Mouse (Mus musculus): ENCODE measurements at regions not wholly inside any gene's neighbourhood (a gene's known extent, or its start where the extent isn't known, plus 50 kb on each side); places are given as distances from the start of the nearest gene placed in this dataset.

- WGBS, result 24% methylated on average over 14 of the region's 14 CpGs
- H3K9ac ChIP-seq (ENCODE audit: low read length), result no peak overlapping the region
- 0 out of 2 replicates have a peak overlapping the region, but pooled peaks have one; percentile 8 for H3K4me2 ChIP-seq (ENCODE audit: low read length)
Measured at GRCm38 (mm10) chr7:136046645-136047363, 330.6 kb upstream of the Mki67 start.

GRCm38 (mm10) chr7:136047364-136047945 is 331.3 kb upstream of the Mki67 start:
- Histone ChIP-seq H3K4me1 (replicated peaks; ENCODE audit: control insufficient read depth, insufficient read depth, low read length) (peaks cover 23% of the 10 kb centered on the region), H3K27ac (ENCODE audit: low read depth) (peak overlapping the region; percentile 79), H3K9ac (ENCODE audit: low read length) (no peak overlapping the region), H3K4me3 (ENCODE audit: low read depth, low read length) (no peak overlapping the region), H3K36me3 (ENCODE audit: control insufficient read depth, insufficient read depth, low read length) (no peaks in the 10 kb centered on the region), H3K27me3 (replicated peaks; ENCODE audit: control insufficient read depth, insufficient read depth, low read length) (no peaks in the 10 kb centered on the region), H3K9me3 (ENCODE audit: control insufficient read depth, low read length) (no peaks in the 10 kb centered on the region), H3K4me2 (ENCODE audit: low read length) (no peak overlapping the region)
- ATAC-seq (replicated peaks; ENCODE audit: low FRiP score, low TSS enrichment, low read depth), result no peak
- DNase-seq (ENCODE audit: low spot score), result no peak
- WGBS, result 38% methylated on average over 7 of the region's 7 CpGs

More at GRCm38 (mm10) chr7:136046645-136047363, 330.6 kb upstream of the Mki67 start:
- H3K36me3 ChIP-seq (ENCODE audit: control insufficient read depth, insufficient read depth, low read length), result no peaks in the 10 kb centered on the region
- no peak overlapping the region for H3K4me3 ChIP-seq (ENCODE audit: low read depth, low read length)
- H3K4me1 ChIP-seq (replicated peaks; ENCODE audit: control insufficient read depth, insufficient read depth, low read length), result peaks cover 23% of the 10 kb centered on the region
- no peaks in the 10 kb centered on the region for H3K27me3 ChIP-seq (replicated peaks; ENCODE audit: control insufficient read depth, insufficient read depth, low read length)
- H3K27ac ChIP-seq (ENCODE audit: low read depth), result peak overlapping the region; percentile 79
- DNase-seq (ENCODE audit: low spot score), result peak; percentile 77
- peak; percentile 82 for ATAC-seq (replicated peaks; ENCODE audit: low FRiP score, low TSS enrichment, low read depth)
- no peaks in the 10 kb centered on the region for H3K9me3 ChIP-seq (ENCODE audit: control insufficient read depth, low read length)

- no peaks in the 10 kb centered on the region for H3K27me3 ChIP-seq (replicated peaks; ENCODE audit: control insufficient read depth, insufficient read depth, low read length)
- H3K4me3 ChIP-seq (ENCODE audit: low read depth, low read length), result no peak overlapping the region
- ATAC-seq (replicated peaks; ENCODE audit: low FRiP score, low TSS enrichment, low read depth) (no peak), DNase-seq (ENCODE audit: low spot score) (no peak)
- 47% methylated on average over 8 of the region's 8 CpGs for WGBS
- no peak overlapping the region; the same call in 1 of the 2 replicates for H3K27ac ChIP-seq (ENCODE audit: low read depth)
- no peaks in the 10 kb centered on the region for H3K9me3 ChIP-seq (ENCODE audit: control insufficient read depth, low read length)
- H3K36me3 ChIP-seq (ENCODE audit: control insufficient read depth, insufficient read depth, low read length), result no peaks in the 10 kb centered on the region
- H3K4me1 ChIP-seq (replicated peaks; ENCODE audit: control insufficient read depth, insufficient read depth, low read length), result peaks cover 23% of the 10 kb centered on the region
- H3K4me2 ChIP-seq (ENCODE audit: low read length), result no peak overlapping the region
- H3K9ac ChIP-seq (ENCODE audit: low read length), result no peak overlapping the region
Measured at GRCm38 (mm10) chr7:136048925-136049586, 332.9 kb upstream of the Mki67 start.

GRCm38 (mm10) chr7:136049587-136049930 is 333.4 kb upstream of the Mki67 start:
- Histone ChIP-seq H3K4me2 (ENCODE audit: low read length) (no peak overlapping the region), H3K27me3 (replicated peaks; ENCODE audit: control insufficient read depth, insufficient read depth, low read length) (no peaks in the 10 kb centered on the region), H3K4me1 (replicated peaks; ENCODE audit: control insufficient read depth, insufficient read depth, low read length) (peaks cover 23% of the 10 kb centered on the region), H3K27ac (ENCODE audit: low read depth) (no peak overlapping the region), H3K9me3 (ENCODE audit: control insufficient read depth, low read length) (no peaks in the 10 kb centered on the region), H3K9ac (ENCODE audit: low read length) (no peak overlapping the region), H3K36me3 (ENCODE audit: control insufficient read depth, insufficient read depth, low read length) (no peaks in the 10 kb centered on the region), H3K4me3 (ENCODE audit: low read depth, low read length) (no peak overlapping the region)
- 78% methylated on average over 4 of the region's 4 CpGs for WGBS
- DNase-seq (ENCODE audit: low spot score) (no peak), ATAC-seq (replicated peaks; ENCODE audit: low FRiP score, low TSS enrichment, low read depth) (no peak)

GRCm38 (mm10) chr7:136050116-136050515 is 334.0 kb upstream of the Mki67 start:
- Histone ChIP-seq H3K27me3 (replicated peaks; ENCODE audit: control insufficient read depth, insufficient read depth, low read length) (no peaks in the 10 kb centered on the region), H3K4me3 (ENCODE audit: low read depth, low read length) (no peak overlapping the region), H3K9me3 (ENCODE audit: control insufficient read depth, low read length) (no peaks in the 10 kb centered on the region), H3K4me2 (ENCODE audit: low read length) (no peak overlapping the region), H3K36me3 (ENCODE audit: control insufficient read depth, insufficient read depth, low read length) (no peaks in the 10 kb centered on the region), H3K27ac (ENCODE audit: low read depth) (no peak overlapping the region), H3K9ac (ENCODE audit: low read length) (no peak overlapping the region), H3K4me1 (replicated peaks; ENCODE audit: control insufficient read depth, insufficient read depth, low read length) (peaks cover 23% of the 10 kb centered on the region)
- ATAC-seq (replicated peaks; ENCODE audit: low FRiP score, low TSS enrichment, low read depth), result no peak
- no peak for DNase-seq (ENCODE audit: low spot score)
- WGBS, result 75% methylated on average over 3 of the region's 3 CpGs

- ATAC-seq (replicated peaks; ENCODE audit: low FRiP score, low TSS enrichment, low read depth) (no peak), DNase-seq (ENCODE audit: low spot score) (no peak)
- Histone ChIP-seq H3K4me1 (replicated peaks; ENCODE audit: control insufficient read depth, insufficient read depth, low read length) (peaks cover 22% of the 10 kb centered on the region), H3K27ac (ENCODE audit: low read depth) (no peak overlapping the region), H3K36me3 (ENCODE audit: control insufficient read depth, insufficient read depth, low read length) (no peaks in the 10 kb centered on the region), H3K4me3 (ENCODE audit: low read depth, low read length) (no peak overlapping the region), H3K9ac (ENCODE audit: low read length) (no peak overlapping the region), H3K27me3 (replicated peaks; ENCODE audit: control insufficient read depth, insufficient read depth, low read length) (no peaks in the 10 kb centered on the region), H3K4me2 (ENCODE audit: low read length) (peak overlapping the region; percentile 14; the same call in 1 of the 2 replicates), H3K9me3 (ENCODE audit: control insufficient read depth, low read length) (no peaks in the 10 kb centered on the region)
- 33% methylated on average over 16 of the region's 16 CpGs for WGBS
Measured at GRCm38 (mm10) chr7:136056876-136057484, 340.8 kb upstream of the Mki67 start.

GRCm38 (mm10) chr7:136058319-136058718 is 342.2 kb upstream of the Mki67 start:
- Histone ChIP-seq H3K27ac (ENCODE audit: low read depth) (no peak overlapping the region), H3K9me3 (ENCODE audit: control insufficient read depth, low read length) (no peaks in the 10 kb centered on the region), H3K4me2 (ENCODE audit: low read length) (no peak overlapping the region), H3K4me1 (replicated peaks; ENCODE audit: control insufficient read depth, insufficient read depth, low read length) (peaks cover 22% of the 10 kb centered on the region), H3K27me3 (replicated peaks; ENCODE audit: control insufficient read depth, insufficient read depth, low read length) (no peaks in the 10 kb centered on the region), H3K9ac (ENCODE audit: low read length) (no peak overlapping the region), H3K36me3 (ENCODE audit: control insufficient read depth, insufficient read depth, low read length) (no peaks in the 10 kb centered on the region), H3K4me3 (ENCODE audit: low read depth, low read length) (no peak overlapping the region)
- DNase-seq (ENCODE audit: low spot score) (no peak), ATAC-seq (replicated peaks; ENCODE audit: low FRiP score, low TSS enrichment, low read depth) (no peak)
- WGBS, result 23% methylated on average over 5 of the region's 5 CpGs

GRCm38 (mm10) chr7:136058751-136059681 is 342.9 kb upstream of the Mki67 start:
- H3K4me2 ChIP-seq (ENCODE audit: low read length), result no peak overlapping the region
- no peak overlapping the region for H3K4me3 ChIP-seq (ENCODE audit: low read depth, low read length)
- H3K36me3 ChIP-seq (ENCODE audit: control insufficient read depth, insufficient read depth, low read length), result no peaks in the 10 kb centered on the region
- DNase-seq (ENCODE audit: low spot score), result no peak
- H3K27me3 ChIP-seq (replicated peaks; ENCODE audit: control insufficient read depth, insufficient read depth, low read length), result no peaks in the 10 kb centered on the region
- WGBS, result 49% methylated on average over 14 of the region's 14 CpGs
- H3K9me3 ChIP-seq (ENCODE audit: control insufficient read depth, low read length), result no peaks in the 10 kb centered on the region
- ATAC-seq (replicated peaks; ENCODE audit: low FRiP score, low TSS enrichment, low read depth), result no peak
- H3K4me1 ChIP-seq (replicated peaks; ENCODE audit: control insufficient read depth, insufficient read depth, low read length), result peaks cover 22% of the 10 kb centered on the region
- peak overlapping the region; percentile 3; the same call in 1 of the 2 replicates for H3K27ac ChIP-seq (ENCODE audit: low read depth)
- H3K9ac ChIP-seq (ENCODE audit: low read length), result no peak overlapping the region

Data from intestine, embryonic 14.5 days (tissue).